Mouse (Mus musculus): Measurements from ENCODE around the gene Hoxa1.

Hoxa1 gene

DNA sequence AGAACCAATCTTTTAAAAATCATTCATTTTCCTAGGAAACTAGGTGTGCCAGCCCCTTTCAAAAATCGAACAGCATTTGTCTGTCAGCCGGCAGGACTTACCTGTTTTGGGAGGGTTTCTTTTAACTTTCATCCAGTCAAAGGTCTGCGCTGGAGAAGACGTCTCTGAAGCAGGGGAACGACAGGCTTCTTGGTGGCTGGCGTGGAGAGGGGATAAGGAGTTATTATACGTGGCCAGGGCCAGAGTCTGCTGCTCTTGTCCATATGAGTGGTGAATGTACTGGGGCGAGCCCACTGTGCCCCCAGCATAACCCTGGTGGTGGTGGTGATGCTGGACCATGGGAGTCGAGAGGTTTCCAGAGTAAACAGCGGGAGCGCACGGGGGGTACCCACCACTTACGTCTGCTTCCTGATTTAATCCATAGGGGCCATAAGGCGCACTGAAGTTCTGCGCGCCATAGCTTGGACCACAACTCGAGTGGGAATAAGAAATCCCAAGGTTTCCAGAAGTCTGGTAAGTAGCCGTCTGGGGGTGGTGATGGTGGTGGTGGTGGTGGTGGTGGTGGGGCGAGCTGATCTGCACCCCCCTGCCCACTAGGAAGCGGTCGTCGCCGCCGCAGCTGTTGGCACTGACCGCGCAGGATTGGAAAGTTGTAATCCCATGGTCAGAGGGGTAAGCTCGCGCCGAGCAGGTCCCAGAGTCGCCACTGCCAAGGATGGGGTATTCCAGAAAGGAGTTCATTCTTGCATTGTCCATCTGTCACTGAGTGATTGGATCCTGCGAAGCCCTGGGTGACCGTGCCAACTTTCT, 446 bp downstream of the Hoxa1 start:
- no peak for DNase-seq

DNA sequence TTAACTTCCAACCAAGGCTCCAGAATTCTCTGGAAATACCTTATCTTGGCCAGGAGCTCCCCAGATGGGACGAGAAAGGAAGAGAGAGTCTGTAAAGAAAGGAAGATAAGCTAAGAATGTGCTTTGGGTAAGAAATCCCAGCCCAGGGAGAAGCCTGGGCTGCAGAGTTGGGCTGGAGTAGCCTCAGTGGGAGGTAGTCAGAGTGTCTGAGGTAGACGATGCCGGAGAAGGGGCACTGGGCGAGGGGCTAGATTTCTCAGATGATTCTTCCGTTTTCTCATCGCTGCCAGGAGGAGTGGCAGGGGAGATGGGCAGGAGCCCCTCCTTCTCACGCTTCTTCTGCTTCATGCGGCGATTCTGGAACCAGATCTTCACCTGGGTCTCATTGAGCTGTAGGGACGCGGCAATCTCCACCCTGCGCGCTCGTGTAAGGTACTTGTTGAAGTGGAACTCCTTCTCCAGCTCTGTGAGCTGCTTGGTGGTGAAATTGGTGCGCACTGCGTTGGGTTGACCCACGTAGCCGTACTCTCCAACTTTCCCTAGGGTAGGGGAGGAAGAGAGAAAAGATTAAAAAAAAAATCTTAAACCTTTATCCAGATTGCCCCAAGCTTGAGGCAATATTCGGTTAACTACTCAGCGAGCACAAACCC, 1.4 kb downstream of the Hoxa1 start:
- no peak for DNase-seq

DNA sequence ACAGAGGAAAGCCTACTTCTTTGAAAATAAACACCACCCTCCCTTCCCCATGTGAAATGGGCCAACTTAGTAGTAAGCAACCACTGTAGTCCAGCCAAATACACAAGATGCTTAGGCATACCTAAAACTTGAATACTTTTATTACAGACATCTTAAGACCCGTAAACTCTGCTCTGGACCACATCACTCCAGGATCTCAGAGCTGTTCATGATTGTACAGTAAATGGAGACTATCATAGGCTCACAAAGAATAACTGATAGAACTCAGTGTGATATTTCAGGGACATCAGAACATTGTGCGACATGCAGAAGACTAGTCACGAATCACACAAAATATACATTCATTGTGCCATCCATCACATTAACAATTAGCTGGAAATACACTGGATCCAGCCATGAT, 2.6 kb downstream of the Hoxa1 start:
- DNase-seq: no peak

DNA sequence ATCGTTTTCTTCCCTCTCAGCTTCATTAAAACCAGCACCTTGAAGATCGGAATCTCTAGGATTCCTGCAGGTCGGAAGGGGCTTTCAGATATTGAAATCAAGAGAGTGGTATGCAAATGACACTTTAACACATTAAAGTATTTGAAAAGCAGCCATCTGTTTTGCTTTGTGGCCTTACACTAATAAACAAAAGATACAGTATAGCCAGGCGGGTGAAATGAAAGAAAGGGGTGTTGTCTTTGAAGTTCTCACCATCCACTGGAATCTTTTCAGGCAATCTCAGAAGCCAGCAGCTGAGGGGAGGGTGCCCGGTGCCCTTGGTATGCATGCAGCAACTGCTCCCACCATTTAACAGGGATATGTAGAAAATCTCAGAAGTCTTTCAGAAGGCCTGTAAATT, 4.1 kb downstream of the Hoxa1 start:
- no peak for DNase-seq

GRCm38 (mm10) chr6:52153270-52153669, 4.8 kb downstream of the Hoxa1 start:
- no peak for DNase-seq

DNA sequence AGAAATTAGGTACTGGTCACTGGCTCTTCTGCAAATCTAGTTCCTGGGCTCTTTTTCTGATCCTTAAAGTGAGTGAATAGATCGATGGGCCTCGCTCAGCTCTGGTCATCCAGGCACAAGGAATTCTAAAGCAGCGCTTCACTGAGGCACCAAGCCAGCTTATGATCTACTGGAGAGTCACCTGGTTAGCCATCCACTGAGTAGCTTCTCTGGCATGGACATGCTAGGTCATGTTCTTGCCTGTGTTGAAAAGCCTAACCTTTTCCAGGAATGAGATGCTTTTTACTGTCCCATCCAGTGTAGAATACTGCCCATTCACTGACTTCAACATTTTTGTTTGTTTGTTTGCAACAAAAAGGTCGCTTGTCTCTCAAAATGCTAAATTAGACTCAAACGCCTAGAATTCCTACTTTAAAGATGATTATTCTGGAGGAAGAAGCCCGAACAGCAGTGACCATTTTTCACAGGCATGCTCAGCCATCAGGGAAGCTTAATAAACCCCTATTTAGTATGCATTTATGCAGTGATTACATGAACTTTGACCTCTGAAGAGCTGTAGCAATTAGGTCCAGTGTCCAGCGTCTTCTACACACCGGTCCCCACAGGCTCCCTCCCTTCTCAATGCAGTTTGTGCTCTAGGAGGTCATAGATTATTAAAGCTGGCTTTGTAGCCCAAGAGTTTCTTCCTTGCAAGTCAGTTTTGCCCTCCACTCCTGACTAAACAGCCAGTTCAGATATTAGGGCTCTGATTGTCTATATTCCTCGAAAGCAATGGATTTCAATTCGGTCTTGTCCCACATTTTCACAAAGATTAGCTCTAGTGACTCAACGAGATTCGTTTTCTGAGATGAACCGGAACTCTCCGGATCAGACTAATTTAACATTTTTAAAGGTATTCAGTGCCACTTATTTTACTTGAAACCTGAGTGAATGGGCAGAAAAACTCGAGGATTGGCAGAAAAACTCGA, 5.6 kb downstream of the Hoxa1 start:
- no peak for DNase-seq

DNA sequence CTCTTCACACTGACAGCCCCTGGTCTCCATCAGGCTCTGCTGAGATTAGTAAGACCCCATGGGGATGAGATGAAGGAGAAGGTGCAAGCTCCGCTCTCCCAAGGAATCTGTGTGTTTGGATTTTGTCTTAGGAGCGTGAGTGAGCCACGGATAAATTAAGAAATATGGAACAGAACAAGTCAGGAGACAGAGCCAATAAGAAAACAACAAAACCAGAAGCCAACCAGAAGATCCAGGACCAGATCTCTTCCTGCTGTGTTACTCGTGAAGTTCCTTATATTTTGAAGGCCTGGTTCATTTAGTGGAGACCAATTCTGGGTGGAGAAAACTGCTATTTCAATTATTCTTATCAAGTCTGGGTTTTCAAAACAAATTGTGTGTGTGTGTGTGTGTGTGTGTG, 6.5 kb downstream of the Hoxa1 start:
- no peak for DNase-seq

DNA sequence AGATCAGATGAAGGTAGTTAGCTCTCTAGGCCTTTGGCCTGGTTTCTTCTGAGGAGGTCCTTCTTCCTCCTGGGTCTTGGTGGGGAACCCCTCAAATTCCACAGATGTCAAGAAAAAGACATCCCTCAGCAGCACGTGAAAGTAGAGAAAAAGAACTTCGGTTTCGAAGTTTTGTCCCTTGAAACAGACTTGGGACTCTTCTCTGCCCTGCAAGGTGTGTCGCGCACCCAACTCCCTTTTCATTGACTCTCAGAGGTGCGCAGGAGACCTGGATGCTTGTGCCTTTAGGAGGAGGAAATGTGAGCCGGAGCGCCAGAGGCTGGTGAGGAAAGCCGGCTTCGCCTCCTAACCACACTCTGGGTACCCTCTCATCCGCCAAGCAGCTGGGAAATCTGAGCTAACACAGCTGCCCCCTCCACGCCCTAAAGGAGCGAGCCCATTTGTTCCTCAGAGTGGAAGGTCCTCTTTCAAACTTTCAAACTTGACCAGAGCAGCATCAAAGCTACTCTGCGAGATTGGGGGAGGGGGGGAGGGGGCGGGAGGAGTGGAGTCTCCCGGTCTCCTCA, 7.6 kb downstream of the Hoxa1 start:
- no peak for DNase-seq

GRCm38 (mm10) chr6:52139115-52139514, 19.0 kb downstream of the Hoxa1 start:
- DNase-seq: no peak

DNA sequence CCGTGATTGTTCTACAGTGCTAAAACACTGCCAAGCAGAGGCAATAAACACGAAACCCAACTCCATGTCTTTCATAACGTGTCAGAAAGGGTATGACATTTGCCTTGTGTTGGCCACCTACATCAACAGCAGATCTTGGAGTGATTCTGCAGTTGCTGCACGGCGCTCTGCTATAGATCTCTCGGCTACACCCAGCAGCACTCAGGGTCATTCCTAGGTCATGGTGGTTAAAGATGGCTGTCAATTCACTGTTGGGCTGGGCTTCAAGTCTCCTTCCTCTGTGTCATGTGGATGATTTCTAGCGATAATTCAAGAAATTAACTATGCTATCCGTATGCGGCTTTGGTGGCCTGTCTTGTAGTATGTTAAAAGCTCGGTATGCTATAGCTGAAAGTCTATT, 19.5 kb downstream of the Hoxa1 start:
- no peak for DNase-seq

DNA sequence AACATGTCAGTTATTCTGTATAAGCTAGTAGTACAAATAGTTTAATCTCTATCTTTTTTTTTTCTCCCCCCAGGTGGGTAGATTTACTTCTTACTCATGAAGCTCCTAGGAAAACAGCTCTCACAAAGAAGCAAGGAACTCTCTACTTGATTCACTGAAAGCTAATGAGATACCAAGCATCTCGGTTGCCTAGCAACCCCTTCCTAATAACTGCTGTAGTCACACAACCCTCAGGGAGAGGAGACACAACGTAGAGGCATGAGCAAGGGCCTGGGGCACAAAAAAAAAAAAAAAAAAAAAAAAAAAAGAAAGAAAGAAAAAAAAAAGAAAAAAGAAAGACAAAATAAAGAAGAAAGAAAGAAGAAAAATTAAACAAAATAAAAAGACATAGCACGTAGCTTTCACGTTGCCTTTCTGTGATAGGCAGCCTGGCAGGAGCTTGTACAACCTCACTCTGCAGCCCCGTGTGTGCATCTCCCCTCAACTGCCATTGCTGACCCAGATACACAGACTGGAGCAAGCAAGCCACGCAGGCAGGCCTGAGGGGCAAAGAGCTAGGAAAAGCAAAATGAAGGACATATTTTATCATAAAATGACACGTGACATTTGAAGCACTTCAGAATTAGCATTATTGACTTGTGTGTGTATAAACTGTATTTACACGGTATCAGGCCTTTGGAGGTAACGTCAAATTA, 20.1 kb downstream of the Hoxa1 start:
- DNase-seq: no peak

- DNase-seq: no peak
These were observed 34.4 kb downstream of the Hoxa1 start for GRCm38 (mm10) chr6:52123673-52124072.

- DNase-seq: no peak
These were observed 36.9 kb downstream of the Hoxa1 start for GRCm38 (mm10) chr6:52121173-52121572.

DNA sequence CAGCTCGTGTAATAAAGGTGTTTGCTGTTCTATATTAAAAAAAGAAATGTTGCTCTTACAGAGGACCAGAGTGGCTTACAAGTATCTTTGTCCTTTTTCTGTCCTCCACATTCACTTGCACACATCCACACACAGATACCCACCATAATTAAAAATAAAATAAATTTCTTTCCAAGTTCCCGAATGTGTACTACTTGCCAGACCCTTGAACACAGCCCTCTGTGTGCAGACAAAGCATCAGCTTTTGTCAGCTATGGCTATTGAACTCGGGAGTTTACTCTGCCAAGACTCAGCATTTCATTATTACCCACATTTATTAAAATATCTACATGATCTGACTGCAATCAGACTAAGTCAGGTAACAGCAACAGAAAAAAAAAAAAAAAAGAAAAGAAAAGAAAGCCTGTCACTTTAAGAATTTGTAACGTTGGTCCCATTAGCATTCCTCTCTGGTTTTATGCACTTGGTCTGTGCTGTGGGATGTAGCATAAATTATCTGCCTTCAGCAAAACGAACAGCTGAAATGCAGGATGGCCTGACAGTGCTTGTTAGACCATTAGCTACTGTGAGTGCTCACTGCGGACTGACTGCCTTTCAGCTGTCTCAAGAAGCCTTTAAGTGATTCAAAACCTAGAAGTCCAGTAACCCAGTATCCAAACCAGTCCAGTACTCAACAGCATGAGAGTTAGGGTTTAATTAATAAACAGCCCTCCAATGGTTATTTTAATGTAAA, 39.0 kb downstream of the Hoxa1 start:
- DNase-seq: no peak

DNA sequence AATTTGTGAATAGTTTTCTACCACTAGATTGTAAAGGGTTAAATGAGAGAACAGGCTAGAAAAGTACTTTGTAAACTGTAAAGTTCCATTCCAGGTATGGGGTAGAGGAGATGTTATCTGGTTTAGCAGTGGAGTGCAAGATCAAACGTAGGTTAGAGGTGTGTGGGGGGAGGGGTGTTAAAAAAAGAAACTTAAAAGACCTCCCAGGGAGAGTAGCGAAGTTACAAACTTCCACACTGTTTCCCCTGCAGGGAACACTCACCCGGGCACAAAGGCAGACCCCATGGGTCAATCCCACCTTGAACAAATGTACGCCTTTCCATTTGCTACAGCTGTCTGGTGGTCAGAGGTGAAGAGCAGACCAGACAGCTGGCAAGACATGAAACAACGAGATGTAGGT, 42.2 kb downstream of the Hoxa1 start:
- DNase-seq: no peak

GRCm38 (mm10) chr6:52111846-52112245, 46.3 kb downstream of the Hoxa1 start:
- DNase-seq: no peak

DNA sequence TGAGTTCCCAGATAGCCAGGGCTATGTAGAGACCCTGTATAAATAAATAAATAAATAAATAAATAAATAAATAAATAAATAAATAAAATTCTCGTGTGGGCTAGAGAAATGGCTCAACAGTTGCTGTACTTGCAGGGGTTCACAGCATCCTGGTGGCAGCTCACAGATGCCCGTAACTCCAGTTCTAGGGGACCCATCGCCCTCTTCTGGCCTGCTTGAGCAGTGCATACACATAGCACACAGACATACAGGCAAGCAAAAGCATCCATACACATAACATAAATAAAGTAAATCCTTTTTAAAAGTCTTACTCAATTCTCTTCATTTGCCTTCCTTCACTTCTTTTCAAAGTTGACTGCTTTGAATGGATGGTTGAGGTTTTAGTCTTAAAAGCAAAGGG, 50.7 kb downstream of the Hoxa1 start:
- DNase-seq: no peak

- DNase-seq: no peak
These were observed 51.4 kb downstream of the Hoxa1 start for GRCm38 (mm10) chr6:52106716-52107115.

DNA sequence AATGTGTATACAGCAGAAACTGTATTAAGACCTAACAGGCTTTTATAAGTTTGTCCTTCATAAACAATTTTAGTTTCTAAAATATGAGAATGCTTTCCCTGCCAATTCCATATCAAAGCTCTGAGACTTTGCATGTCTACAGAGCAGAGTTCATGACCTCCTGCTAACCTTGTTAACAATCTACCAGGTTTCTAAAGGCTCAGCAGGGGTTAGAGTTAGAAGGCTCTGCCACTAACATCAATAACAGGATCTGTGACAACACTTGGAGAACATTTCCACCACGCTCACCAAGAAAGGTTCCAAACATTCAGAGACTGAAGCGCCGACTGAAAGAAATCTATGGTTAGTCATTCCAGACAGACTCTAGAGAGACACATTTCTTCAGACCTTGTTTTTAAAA, 51.9 kb downstream of the Hoxa1 start:
- DNase-seq: no peak
